Mouse (Mus musculus) lung, adult 2 months (tissue): Measurements from ENCODE around the gene Ptprz1.

ENCODE experiments used
- CTCF ChIP-seq: fragments of 200-500 bp; IDR thresholded peaks from 2 replicates; pipeline ENCODE4 v1.5.1; 2011; ENCODE audit warnings: mild to moderate bottlenecking, low read length, control low read depth; ENCODE audit not compliant: insufficient read depth
- POLR2A ChIP-seq: fragments of 200-500 bp; IDR thresholded peaks from 2 replicates; pipeline ENCODE4 v1.6.1; 2011; ENCODE audit warnings: low read depth, mild to moderate bottlenecking, control low read depth, low read length, borderline replicate concordance; ENCODE audit errors: extremely low read depth

DNA sequence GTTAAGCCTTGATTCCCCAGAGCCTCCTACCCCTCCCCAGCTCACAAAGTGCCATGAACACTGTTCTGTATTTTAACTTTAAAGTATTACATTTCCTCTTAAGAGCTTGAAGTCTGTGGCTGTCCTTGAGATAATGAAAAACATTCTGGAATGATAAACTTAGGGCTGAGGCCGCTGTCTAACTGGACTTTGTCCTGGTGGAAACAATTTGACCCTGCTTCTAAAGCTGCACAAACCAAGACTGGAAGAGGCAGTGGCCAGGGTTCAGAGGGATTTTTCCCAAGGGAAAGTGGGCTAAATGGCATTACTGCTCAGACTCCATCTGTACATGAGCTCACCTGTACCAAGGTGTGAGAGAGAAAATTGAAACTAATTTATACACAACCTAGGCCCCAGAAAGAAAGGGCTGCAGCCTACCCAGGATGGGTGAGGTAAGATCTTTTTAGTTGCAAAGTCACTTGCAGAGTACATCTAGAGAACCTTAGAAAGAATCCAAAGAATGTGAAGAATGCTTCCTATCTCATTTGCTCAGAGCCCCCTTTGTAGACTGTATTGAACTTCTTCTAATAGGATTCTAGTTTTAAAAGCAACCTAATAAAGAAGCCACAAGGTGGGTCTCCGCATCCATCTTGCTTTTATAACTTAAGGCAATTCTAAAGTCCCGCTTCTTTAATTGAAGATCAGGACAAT lies 204.8 kb downstream of the Ptprz1 start:
- TF ChIP-seq CTCF (no peak), POLR2A (no peak)
